In genomic region chr9:20857131-20857530, GRCm38 (mm10) we compare ENCODE assay signal across 10 mouse cellular contexts. TPM values are rescaled to one million over a fixed set of nuclear protein-coding genes. Genes with fewer than 3 reads are reported as not detected.
DNase-seq lines count a peak whose midpoint lies in the region; ATAC-seq lines count a peak whose summit lies in the region.
"Had no signal": no experiment of that assay in that cellular context is flagged by ENCODE, and none has a peak within 500 bp of the region (broad histone marks: within the 10 kb centered on the region; RNA-seq: fewer than 3 reads in every experiment).

No protein-coding gene starts in this region.

- no peak overlapping the region for H3K9ac ChIP-seq in hindbrain, embryonic 14.5 days
- no peak overlapping the region for H3K9ac ChIP-seq in hindbrain, embryonic 16.5 days (ENCODE audit: low read depth, low read length)
- no peak overlapping the region for H3K9ac ChIP-seq in intestine, embryonic 15.5 days
- H3K9ac ChIP-seq in forebrain, embryonic 13.5 days: no peak overlapping the region
- H3K9ac ChIP-seq: embryonic facial prominence, embryonic 15.5 days; neural tube, embryonic 13.5 days had no signal

- H3K9me3 ChIP-seq in hindbrain, embryonic 14.5 days (ENCODE audit: control insufficient read depth, low read length): no peaks in the 10 kb centered on the region
- no peaks in the 10 kb centered on the region for H3K9me3 ChIP-seq in hindbrain, embryonic 16.5 days (ENCODE audit: control insufficient read depth, low read length)
- H3K9me3 ChIP-seq in intestine, embryonic 15.5 days: no peaks in the 10 kb centered on the region
- no peaks in the 10 kb centered on the region for H3K9me3 ChIP-seq in forebrain, embryonic 13.5 days (replicated peaks)
- H3K9me3 ChIP-seq: embryonic facial prominence, embryonic 15.5 days; neural tube, embryonic 13.5 days had no signal

- H3K4me2 ChIP-seq in hindbrain, embryonic 14.5 days (replicated peaks): no peak overlapping the region
- no peak overlapping the region for H3K4me2 ChIP-seq in hindbrain, embryonic 16.5 days (ENCODE audit: low read length)
- H3K4me2 ChIP-seq in intestine, embryonic 15.5 days (replicated peaks): no peak overlapping the region
- H3K4me2 ChIP-seq in forebrain, embryonic 13.5 days: no peak overlapping the region
- H3K4me2 ChIP-seq: embryonic facial prominence, embryonic 15.5 days; neural tube, embryonic 13.5 days had no signal

- 17% methylated on average over 6 of the region's 6 CpGs for WGBS in hindbrain, embryonic 14.5 days
- WGBS in hindbrain, embryonic 16.5 days: 8% methylated on average over 6 of the region's 6 CpGs
- 10% methylated on average over 6 of the region's 6 CpGs for WGBS in intestine, embryonic 15.5 days
- 13% methylated on average over 6 of the region's 6 CpGs for WGBS in forebrain, embryonic 13.5 days

- no peak overlapping the region for H3K4me3 ChIP-seq in hindbrain, embryonic 14.5 days (replicated peaks; ENCODE audit: low read length)
- no peak overlapping the region for H3K4me3 ChIP-seq in hindbrain, embryonic 16.5 days (ENCODE audit: low read length)
- no peak overlapping the region for H3K4me3 ChIP-seq in intestine, embryonic 15.5 days (replicated peaks)
- no peak overlapping the region for H3K4me3 ChIP-seq in forebrain, embryonic 13.5 days
- H3K4me3 ChIP-seq: embryonic facial prominence, embryonic 15.5 days; neural tube, embryonic 13.5 days had no signal

- peak; percentile 60 for DNase-seq in hindbrain, embryonic 14.5 days (ENCODE audit: low spot score)
- peak; percentile 85 for DNase-seq in R1 (ENCODE audit: low read depth, low spot score)
- DNase-seq in lung, postnatal 4 days: peak; percentile 31 to 62
- DNase-seq in left cerebral cortex, adult 11 months (ENCODE audit: low spot score): no peak
- DNase-seq in left cerebral cortex, adult 18-20 months (ENCODE audit: low spot score in 2 of 2): no peak

- H3K27me3 ChIP-seq in hindbrain, embryonic 14.5 days (ENCODE audit: control insufficient read depth, insufficient read depth, low read length): no peaks in the 10 kb centered on the region
- no peaks in the 10 kb centered on the region for H3K27me3 ChIP-seq in hindbrain, embryonic 16.5 days (replicated peaks; ENCODE audit: control insufficient read depth, insufficient read depth, low read length)
- no peaks in the 10 kb centered on the region for H3K27me3 ChIP-seq in intestine, embryonic 15.5 days (replicated peaks)
- peaks cover 21% of the 10 kb centered on the region; the same call in 1 of the 2 replicates for H3K27me3 ChIP-seq in forebrain, embryonic 13.5 days
- H3K27me3 ChIP-seq: embryonic facial prominence, embryonic 15.5 days had no signal

- no peak overlapping the region for H3K27ac ChIP-seq in hindbrain, embryonic 14.5 days
- no peak overlapping the region for H3K27ac ChIP-seq in hindbrain, embryonic 16.5 days (ENCODE audit: low read depth, low read length)
- no peak overlapping the region for H3K27ac ChIP-seq in intestine, embryonic 15.5 days
- H3K27ac ChIP-seq in forebrain, embryonic 13.5 days: no peak overlapping the region
- H3K27ac ChIP-seq: embryonic facial prominence, embryonic 15.5 days; neural tube, embryonic 13.5 days had no signal

- no peaks in the 10 kb centered on the region for H3K4me1 ChIP-seq in hindbrain, embryonic 14.5 days (replicated peaks; ENCODE audit: control insufficient read depth, insufficient read depth, low read length)
- no peaks in the 10 kb centered on the region for H3K4me1 ChIP-seq in hindbrain, embryonic 16.5 days (ENCODE audit: control insufficient read depth, insufficient read depth, low read depth, low read length)
- H3K4me1 ChIP-seq in intestine, embryonic 15.5 days (replicated peaks): no peaks in the 10 kb centered on the region
- H3K4me1 ChIP-seq in forebrain, embryonic 13.5 days: no peaks in the 10 kb centered on the region
- H3K4me1 ChIP-seq: embryonic facial prominence, embryonic 15.5 days; neural tube, embryonic 13.5 days had no signal

- H3K36me3 ChIP-seq in hindbrain, embryonic 14.5 days (replicated peaks; ENCODE audit: control insufficient read depth, insufficient read depth): no peaks in the 10 kb centered on the region
- no peaks in the 10 kb centered on the region for H3K36me3 ChIP-seq in hindbrain, embryonic 16.5 days (ENCODE audit: control insufficient read depth, insufficient read depth, low read length)
- no peaks in the 10 kb centered on the region for H3K36me3 ChIP-seq in intestine, embryonic 15.5 days
- H3K36me3 ChIP-seq in forebrain, embryonic 13.5 days (ENCODE audit: poor library complexity, severe bottlenecking): no peaks in the 10 kb centered on the region
- H3K36me3 ChIP-seq: embryonic facial prominence, embryonic 15.5 days; neural tube, embryonic 13.5 days had no signal

- no peak for ATAC-seq in hindbrain, embryonic 14.5 days (ENCODE audit: low FRiP score)
- no peak for ATAC-seq in hindbrain, embryonic 16.5 days
- ATAC-seq in intestine, embryonic 15.5 days: peak; percentile 61
- ATAC-seq in forebrain, embryonic 13.5 days: no peak

RNA-seq across cellular contexts. Expression of gene A230050P20Rik, which starts 11.3 kb away (rescaled TPM):
- 5.8 and 6.9 TPM in 2 replicates for polyA plus RNA-seq in hindbrain, embryonic 14.5 days (2014; fragmentation: Nextera tagmentation; extraction: Ambion mirVana)
- polyA plus RNA-seq in hindbrain, embryonic 16.5 days (2015; fragmentation: Nextera tagmentation; extraction: Ambion mirVana): 18.1 and 22.6 TPM in 2 replicates
- polyA plus RNA-seq in intestine, embryonic 15.5 days (2015; fragmentation: Nextera tagmentation; extraction: Ambion mirVana): 15.0 and 19.8 TPM in 2 replicates
- polyA plus RNA-seq in forebrain, embryonic 13.5 days (2015; fragmentation: Nextera tagmentation; extraction: Ambion mirVana): 1.1 and 1.2 TPM in 2 replicates
- total RNA-seq in left cerebral cortex, adult 18-20 months (2021): 10 to 100 TPM; 68.5 to 85.5 TPM

RNA-seq across cellular contexts. Expression of gene Angptl6, which starts 22.4 kb away (rescaled TPM):
- polyA plus RNA-seq in hindbrain, embryonic 14.5 days (2014; fragmentation: Nextera tagmentation; extraction: Ambion mirVana): 11.8 and 12.8 TPM in 2 replicates
- polyA plus RNA-seq in hindbrain, embryonic 16.5 days (2015; fragmentation: Nextera tagmentation; extraction: Ambion mirVana): 15.6 and 18.1 TPM in 2 replicates
- 8.3 and 10.7 TPM in 2 replicates for polyA plus RNA-seq in intestine, embryonic 15.5 days (2015; fragmentation: Nextera tagmentation; extraction: Ambion mirVana)
- polyA plus RNA-seq in forebrain, embryonic 13.5 days (2015; fragmentation: Nextera tagmentation; extraction: Ambion mirVana): 8.5 and 11.1 TPM in 2 replicates
- 10 to 100 TPM in 1 of 2 experiments, 1 to 10 TPM in 1; 9.7 to 11.7 TPM for total RNA-seq in left cerebral cortex, adult 18-20 months (2021)

RNA-seq across cellular contexts. Expression of gene Ppan, which starts 30.8 kb away (rescaled TPM):
- 39.5 and 40.5 TPM in 2 replicates for polyA plus RNA-seq in hindbrain, embryonic 14.5 days (2014; fragmentation: Nextera tagmentation; extraction: Ambion mirVana)
- 44.4 and 48.0 TPM in 2 replicates for polyA plus RNA-seq in hindbrain, embryonic 16.5 days (2015; fragmentation: Nextera tagmentation; extraction: Ambion mirVana)
- 91.6 and 95.5 TPM in 2 replicates for polyA plus RNA-seq in intestine, embryonic 15.5 days (2015; fragmentation: Nextera tagmentation; extraction: Ambion mirVana)
- 57.7 and 65.2 TPM in 2 replicates for polyA plus RNA-seq in forebrain, embryonic 13.5 days (2015; fragmentation: Nextera tagmentation; extraction: Ambion mirVana)
- total RNA-seq in left cerebral cortex, adult 18-20 months (2021): 10 to 100 TPM; 20.7 to 23.3 TPM

RNA-seq across cellular contexts. Expression of gene Rdh8, which starts 38.8 kb away (rescaled TPM):
- polyA plus RNA-seq in hindbrain, embryonic 14.5 days (2014; fragmentation: Nextera tagmentation; extraction: Ambion mirVana): not detected in 2 replicates
- polyA plus RNA-seq in hindbrain, embryonic 16.5 days (2015; fragmentation: Nextera tagmentation; extraction: Ambion mirVana): not detected in 2 replicates
- polyA plus RNA-seq in intestine, embryonic 15.5 days (2015; fragmentation: Nextera tagmentation; extraction: Ambion mirVana): not detected in 2 replicates
- not detected in 2 replicates for polyA plus RNA-seq in forebrain, embryonic 13.5 days (2015; fragmentation: Nextera tagmentation; extraction: Ambion mirVana)
- not detected for total RNA-seq in left cerebral cortex, adult 18-20 months (2021)
- polyA plus RNA-seq: embryonic facial prominence, embryonic 15.5 days; neural tube, embryonic 13.5 days had no signal

RNA-seq across cellular contexts. Expression of gene Eif3g, which starts 41.3 kb away (rescaled TPM):
- polyA plus RNA-seq in hindbrain, embryonic 14.5 days (2014; fragmentation: Nextera tagmentation; extraction: Ambion mirVana): 216 and 231 TPM in 2 replicates
- polyA plus RNA-seq in hindbrain, embryonic 16.5 days (2015; fragmentation: Nextera tagmentation; extraction: Ambion mirVana): 243 and 247 TPM in 2 replicates
- polyA plus RNA-seq in intestine, embryonic 15.5 days (2015; fragmentation: Nextera tagmentation; extraction: Ambion mirVana): 292 and 319 TPM in 2 replicates
- polyA plus RNA-seq in forebrain, embryonic 13.5 days (2015; fragmentation: Nextera tagmentation; extraction: Ambion mirVana): 327 and 332 TPM in 2 replicates
- total RNA-seq in left cerebral cortex, adult 18-20 months (2021): 100 to 1,000 TPM; 133 to 134 TPM

Comparison
In these comparisons a context has a peak if more than half of its experiments do, and no peak if none do; other contexts are left out.
1. DNase-seq: peak in hindbrain, embryonic 14.5 days (single experiment), R1 (single experiment) and lung, postnatal 4 days (2 of 2); none in left cerebral cortex, adult 11 months (single experiment) and left cerebral cortex, adult 18-20 months (0 of 2).